Mouse (Mus musculus) CH12.LX (cell line): Measurements from ENCODE around the gene Odf4. TPM values are rescaled to one million over a fixed set of nuclear protein-coding genes. Genes with fewer than 3 reads are reported as not detected.

Source experiments
- DNase-seq: peaks from one replicate; pipeline ENCODE4 v3.0.0-alpha.2; 2013; ENCODE audit errors: extremely low read depth
- H3K27ac ChIP-seq: 2 replicates; pipeline ENCODE4 v1.5.1; 2012; ENCODE audit warnings: low read depth, mild to moderate bottlenecking, control low read depth, moderate library complexity; ENCODE audit not compliant: insufficient read depth
- H3K27me3 ChIP-seq: replicated peaks from 2 replicates; pipeline ENCODE3; 2012; ENCODE audit warnings: inconsistent platforms
- H3K36me3 ChIP-seq, 2 experiments: replicated peaks in 1 of 2; 2 replicates each; pipeline versions ENCODE3 to v1.6.1; 2012; ENCODE audit warnings: inconsistent platforms in 1 of 2, low read length in 1 of 2, mild to moderate bottlenecking in 1 of 2, mixed read lengths in 1 of 2, moderate library complexity in 1 of 2; ENCODE audit not compliant: control insufficient read depth in 1 of 2, insufficient read depth in 1 of 2
- H3K4me1 ChIP-seq, 2 experiments: 2 replicates each; pipeline ENCODE4 v1.6.1; 2012; ENCODE audit warnings: inconsistent platforms in 1 of 2, moderate library complexity in 1 of 2; ENCODE audit not compliant: insufficient read depth in 2 of 2, control insufficient read depth in 1 of 2
- H3K4me2 ChIP-seq: 2 replicates; pipeline ENCODE4 v1.6.1; 2012; ENCODE audit warnings: low read depth, mild to moderate bottlenecking, control low read depth; ENCODE audit not compliant: poor library complexity, insufficient read depth, severe bottlenecking
- H3K4me3 ChIP-seq, 3 experiments: fragments of 150-350 bp in 1 of 3; sonication (generic) in 1 of 3; replicated peaks in 1 of 3; 2 replicates each; pipeline versions ENCODE3 to v1.5.1; 2011 to 2012; ENCODE audit warnings: low read depth in 2 of 3, low read length in 2 of 3, mild to moderate bottlenecking in 2 of 3, moderate library complexity in 2 of 3, control low read depth in 1 of 3, improper control_type of control experiment in 1 of 3, inconsistent platforms in 1 of 3, mixed read lengths in 1 of 3; ENCODE audit not compliant: poor library complexity in 1 of 3
- H3K79me2 ChIP-seq: replicated peaks from 2 replicates; pipeline ENCODE4 v1.6.1; 2012; ENCODE audit warnings: mild to moderate bottlenecking, moderate library complexity; ENCODE audit not compliant: control insufficient read depth, poor library complexity, insufficient read depth, severe bottlenecking; ENCODE audit errors: extremely low read depth
- H3K9ac ChIP-seq: 2 replicates; pipeline ENCODE4 v1.6.1; 2012; ENCODE audit warnings: low read depth, mild to moderate bottlenecking, control low read depth, moderate library complexity; ENCODE audit not compliant: insufficient read depth
- H3K9me3 ChIP-seq: replicated peaks from 2 replicates; pipeline ENCODE3; 2012; ENCODE audit warnings: low read length, inconsistent platforms, mixed read lengths
- BHLHE40 ChIP-seq: IDR thresholded peaks from 2 replicates; pipeline ENCODE4 v1.6.1; 2011; ENCODE audit warnings: mild to moderate bottlenecking, low read depth, low read length, improper control_type of control experiment
- CHD1 ChIP-seq: IDR thresholded peaks from 2 replicates; pipeline ENCODE4 v1.6.1; 2012; ENCODE audit warnings: low read depth, low read length, improper control_type of control experiment, inconsistent platforms
- CHD2 ChIP-seq: IDR thresholded peaks from 2 replicates; pipeline ENCODE4 v1.6.1; 2011; ENCODE audit warnings: low read length, improper control_type of control experiment
- E2F4 ChIP-seq: IDR thresholded peaks from 2 replicates; pipeline ENCODE4 v1.6.1; 2011; ENCODE audit warnings: low read depth, low read length, improper control_type of control experiment; ENCODE audit not compliant: insufficient replicate concordance
- ELF1 ChIP-seq: IDR thresholded peaks from 2 replicates; pipeline ENCODE4 v1.6.1; 2014; ENCODE audit warnings: low read depth, mild to moderate bottlenecking, inconsistent platforms, low read length, improper control_type of control experiment
- JUN ChIP-seq: IDR thresholded peaks from 2 replicates; pipeline ENCODE4 v1.6.1; 2011; ENCODE audit warnings: low read depth, mild to moderate bottlenecking, low read length, improper control_type of control experiment, moderate library complexity; ENCODE audit not compliant: insufficient read depth
- JUND ChIP-seq: conservative IDR thresholded peaks from 2 replicates; pipeline ENCODE4 v1.6.1; 2011; ENCODE audit warnings: low read depth, low read length, improper control_type of control experiment
- KAT2A ChIP-seq: IDR thresholded peaks from 2 replicates; pipeline ENCODE4 v1.6.1; 2012; ENCODE audit warnings: low read length, improper control_type of control experiment, inconsistent platforms; ENCODE audit not compliant: insufficient replicate concordance
- MAX ChIP-seq: IDR thresholded peaks from 2 replicates; pipeline ENCODE4 v1.6.1; 2011; ENCODE audit warnings: low read length, improper control_type of control experiment
- MXI1 ChIP-seq: IDR thresholded peaks from 2 replicates; pipeline ENCODE4 v1.6.1; 2011; ENCODE audit warnings: mild to moderate bottlenecking, low read depth, low read length, improper control_type of control experiment
- NRF1 ChIP-seq: IDR thresholded peaks from 2 replicates; pipeline ENCODE4 v1.6.1; 2014; ENCODE audit warnings: low read depth, mild to moderate bottlenecking, inconsistent platforms, low read length, improper control_type of control experiment, moderate library complexity
- POLR2A ChIP-seq: IDR thresholded peaks from 2 replicates; pipeline ENCODE4 v1.6.1; 2011; ENCODE audit warnings: low read depth, mild to moderate bottlenecking, improper control_type of control experiment, low read length
- POLR2AphosphoS2 ChIP-seq: IDR thresholded peaks from 2 replicates; pipeline ENCODE4 v1.6.1; 2011; ENCODE audit warnings: low read depth, low read length, improper control_type of control experiment
- RAD21 ChIP-seq: IDR thresholded peaks from 2 replicates; pipeline ENCODE4 v1.6.1; 2011; ENCODE audit warnings: low read depth, mild to moderate bottlenecking, low read length, improper control_type of control experiment, moderate library complexity
- SIN3A ChIP-seq: IDR thresholded peaks from 2 replicates; pipeline ENCODE4 v1.6.1; 2012; ENCODE audit warnings: low read length, improper control_type of control experiment, inconsistent platforms
- SMC3 ChIP-seq: IDR thresholded peaks from 2 replicates; pipeline ENCODE4 v1.6.1; 2011; ENCODE audit warnings: low read depth, low read length, improper control_type of control experiment
- TBP ChIP-seq: conservative IDR thresholded peaks from 2 replicates; pipeline ENCODE4 v1.6.1; 2011; ENCODE audit warnings: low read depth, low read length, improper control_type of control experiment
- ZC3H11A ChIP-seq: IDR thresholded peaks from 2 replicates; pipeline ENCODE4 v1.6.1; 2012; ENCODE audit warnings: low read depth, mild to moderate bottlenecking, inconsistent platforms, low read length, improper control_type of control experiment
- ZNF384 ChIP-seq: IDR thresholded peaks from 2 replicates; pipeline ENCODE4 v1.6.1; 2012; ENCODE audit warnings: low read depth, low read length, improper control_type of control experiment, inconsistent platforms
- dilution Hi-C: fragments of 300-500 bp; cut with MboI; formaldehyde crosslinking; loops from 2 replicates; pipeline ENCODE4 v1.14.3; 2020; ENCODE audit warnings: low sequenced_read_pairs; ENCODE audit not compliant: extremely low pct_unique_long_range_greater_than_20kb, extremely low pct_ligation_motif_present
- in situ Hi-C: fragments of 300-500 bp; cut with MboI; formaldehyde crosslinking; loops from 3 replicates; pipeline ENCODE4 v1.14.3; 2019; ENCODE audit warnings: low sequenced_read_pairs, low pct_ligation_motif_present, low pct_unique_long_range_greater_than_20kb, mixed read lengths
- polyA plus RNA-seq: library from polyadenylated mRNA; unstranded; fragments of >175 nt; gene quantifications from 2 replicates; pipeline ENCODE4 v1.2.1, GENCODE M21; 2012; ENCODE audit warnings: low read depth; ENCODE audit not compliant: insufficient read length
- total RNA-seq, 2 experiments: library from RNA; depleted of rRNA; stranded (reverse); fragments of 300-350 nt in 1 of 2; fragments of >200 nt in 1 of 2; gene quantifications; 2 replicates each; pipeline ENCODE4 v1.2.3; 2012 to 2014

Odf4 gene
- total and polyA plus RNA-seq, 3 experiments: not detected

- no peak for DNase-seq
- Histone ChIP-seq H3K9me3 (no peaks in the 10 kb centered on the region), H3K27me3 (no peaks in the 10 kb centered on the region), H3K4me2 (no peak overlapping the region), H3K4me3 (no peak overlapping the region), H3K27ac (no peak overlapping the region), H3K4me1 (0 out of 4 replicates have a peak, but pooled peaks cover 0 to 2% of the 10 kb centered on the region in 2 experiments), H3K79me2 (no peaks in the 10 kb centered on the region), H3K9ac (no peak overlapping the region), H3K36me3 (no peaks in the 10 kb centered on the region)
- in situ Hi-C loops: no loop called here
- TF ChIP-seq CHD2 (no peak), SIN3A (no peak), NRF1 (no peak), MAX (no peak), MXI1 (no peak), POLR2AphosphoS2 (no peak), POLR2A (no peak), E2F4 (no peak), SMC3 (no peak), KAT2A (no peak), BHLHE40 (no peak), ZC3H11A (no peak), RAD21 (no peak), CHD1 (no peak), JUN (no peak), ZNF384 (no peak)
- dilution Hi-C loops: no loop called here
These were observed 44.8 kb downstream of the Odf4 start for GRCm38 (mm10) chr11:68882107-68882506.

DNA sequence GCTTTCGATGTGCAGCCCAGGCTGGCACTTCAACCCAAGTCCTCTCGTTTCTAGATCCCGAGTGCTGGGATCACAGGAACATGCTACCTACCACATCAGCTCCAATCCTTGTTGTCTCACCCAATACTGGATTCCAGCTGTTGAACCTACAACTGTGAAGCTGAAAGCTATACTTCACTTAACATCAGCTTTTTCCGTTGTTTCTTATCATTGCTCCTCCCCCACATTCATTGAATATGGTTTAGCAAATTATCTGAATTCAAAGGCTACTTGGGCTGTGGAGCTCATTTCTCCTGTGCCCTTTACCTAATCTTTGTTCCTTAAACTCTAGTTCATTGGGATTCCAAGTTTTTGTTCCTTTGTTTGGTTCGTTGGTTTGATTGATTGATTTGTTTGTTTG, 48.1 kb downstream of the Odf4 start:
- Histone ChIP-seq H3K36me3 (no peaks in the 10 kb centered on the region), H3K79me2 (no peaks in the 10 kb centered on the region), H3K9me3 (no peaks in the 10 kb centered on the region), H3K4me3 (no peak overlapping the region), H3K4me1 (0 out of 4 replicates have a peak, but pooled peaks cover 0 to 2% of the 10 kb centered on the region in 2 experiments), H3K27ac (no peak overlapping the region), H3K4me2 (no peak overlapping the region), H3K9ac (no peak overlapping the region), H3K27me3 (no peaks in the 10 kb centered on the region)
- DNase-seq: no peak
- in situ Hi-C loops (loop anchor here (10.0 kb wide), 2 partner anchors 134 to 304 kb away; no protein-coding TSS in a partner anchor), dilution Hi-C loops (no loop called here)
- no peak for TF ChIP-seq SIN3A
- no peak for TF ChIP-seq ELF1
- no peak for TF ChIP-seq POLR2AphosphoS2
- no peak for TF ChIP-seq TBP
- no peak for TF ChIP-seq JUND
- TF ChIP-seq ZC3H11A: no peak
